Mouse (Mus musculus): Measurements from ENCODE around the gene Pdcd1. TPM values are rescaled to one million over a fixed set of nuclear protein-coding genes. Genes with fewer than 3 reads are reported as not detected.
"Not testable (repeated sequence)": the region's sequence is repeated elsewhere in the genome, so short reads cannot be mapped to it uniquely, and the experiment has no call there.

Pdcd1 gene
- polyA plus RNA-seq, 1 experiment from 2014 or later = 0.43 TPM

DNA sequence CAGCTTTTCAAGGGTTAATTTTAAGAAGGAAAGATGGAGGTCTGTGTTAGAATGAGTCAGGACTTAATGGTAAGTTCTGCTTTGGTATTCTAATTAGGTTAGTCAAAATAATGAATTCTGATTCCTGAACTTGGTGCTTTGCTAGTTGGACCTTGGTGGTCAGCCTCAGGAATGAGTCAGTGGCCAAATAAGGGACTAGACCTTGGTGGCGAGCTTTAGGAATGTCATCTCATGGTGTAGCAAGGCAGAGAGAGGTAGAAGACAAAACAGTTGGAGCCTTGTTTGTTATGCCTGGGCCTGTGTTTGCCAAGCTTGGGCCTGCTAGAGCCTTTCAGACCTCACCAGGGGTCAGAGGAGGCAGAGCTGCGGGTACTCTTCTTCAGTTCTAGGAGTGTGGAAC is 23.6 kb downstream of the Pdcd1 start:
- H3K4me1 ChIP-seq = no peaks in the 10 kb centered on the region
- 79% methylated on average over 2 of the region's 2 CpGs for WGBS

DNA sequence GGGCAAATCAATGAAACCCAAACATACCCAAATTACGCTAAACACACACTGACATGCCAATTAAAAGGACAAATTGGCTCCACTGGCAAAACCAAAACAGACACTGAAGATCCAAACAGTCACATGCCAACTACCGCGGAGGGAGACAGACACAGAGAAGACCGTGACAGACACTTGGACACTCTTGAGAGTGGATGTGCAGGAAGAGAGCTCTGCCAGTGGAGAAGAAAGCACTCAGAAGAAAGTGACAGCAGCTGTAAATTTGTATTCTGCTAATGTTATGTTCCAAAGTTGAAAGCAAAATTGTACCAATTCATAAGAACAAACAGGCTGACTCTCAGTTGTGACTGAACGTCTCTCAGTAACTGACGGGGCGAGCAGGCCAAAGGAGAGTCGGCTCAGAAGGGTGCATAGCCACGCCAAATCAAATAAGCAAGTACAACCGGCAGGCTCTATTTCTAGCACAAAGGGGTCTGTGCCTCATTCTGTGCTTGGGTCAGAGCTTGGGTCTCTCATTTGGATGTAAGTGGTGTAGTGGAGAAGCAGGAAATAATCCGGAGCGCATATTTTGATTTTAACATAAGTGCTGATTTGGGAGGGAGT is 24.7 kb downstream of the Pdcd1 start:
- no peak for ATAC-seq (ENCODE audit: extremely low read depth, insufficient number of reproducible peaks, low FRiP score, low TSS enrichment)
- H3K9ac ChIP-seq = no peak overlapping the region
- H3K4me1 ChIP-seq = no peaks in the 10 kb centered on the region
- WGBS = 78% methylated on average over 12 of the region's 12 CpGs
- no peak overlapping the region for H3K4me2 ChIP-seq
- no peaks in the 10 kb centered on the region for H3K36me3 ChIP-seq
- no peaks in the 10 kb centered on the region for H3K9me3 ChIP-seq
- no peaks in the 10 kb centered on the region for H3K27me3 ChIP-seq (replicated peaks)
- H3K27ac ChIP-seq (replicated peaks) = no peak overlapping the region
- H3K4me3 ChIP-seq = no peak overlapping the region

More for the DNA sequence above, 23.6 kb downstream of the Pdcd1 start:
- ATAC-seq (ENCODE audit: extremely low read depth, insufficient number of reproducible peaks, low FRiP score, low TSS enrichment) = no peak
- Histone ChIP-seq H3K4me2 (no peak overlapping the region), H3K27ac (replicated peaks) (no peak overlapping the region), H3K4me3 (no peak overlapping the region), H3K27me3 (replicated peaks) (no peaks in the 10 kb centered on the region), H3K9ac (no peak overlapping the region), H3K36me3 (no peaks in the 10 kb centered on the region), H3K9me3 (no peaks in the 10 kb centered on the region)

DNA sequence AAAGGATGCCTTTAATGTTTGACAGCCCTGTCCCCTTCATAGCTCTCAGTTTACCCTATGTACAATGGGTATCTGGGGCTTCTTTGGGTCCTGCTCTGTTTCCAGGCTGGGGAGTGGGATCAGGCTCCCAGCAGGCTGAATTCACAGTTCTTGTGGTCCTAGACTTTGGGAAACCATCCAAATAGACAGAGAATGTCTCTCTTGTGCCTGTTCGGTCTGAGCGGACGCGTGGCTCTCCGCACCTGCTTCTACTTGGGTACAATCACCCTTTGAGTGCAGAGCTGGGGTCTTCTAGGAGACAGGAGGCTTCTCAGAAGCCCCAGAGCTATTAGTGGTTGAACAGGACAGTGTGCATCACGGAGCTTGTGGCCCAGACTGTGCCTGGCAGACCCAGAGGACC is 32.2 kb downstream of the Pdcd1 start, which contains the start of gene Neu4:
TSS of gene Neu4 (plus strand) at position 301 of the 400 bp plus-strand sequence.
- WGBS = 83% methylated on average over 6 of the region's 6 CpGs
- no peak within 1 kb of the TSS for H3K9ac ChIP-seq
- 0 out of 2 replicates have a peak, but pooled peaks cover 3% of the 10 kb centered on the region for H3K9me3 ChIP-seq
- no peak within 1 kb of the TSS for H3K27ac ChIP-seq (replicated peaks)
- no peaks in the 10 kb centered on the region for H3K27me3 ChIP-seq (replicated peaks)
- H3K4me1 ChIP-seq = no peaks in the 10 kb centered on the region
- H3K4me2 ChIP-seq = no peak within 1 kb of the TSS
- H3K4me3 ChIP-seq = no peak within 1 kb of the TSS
- no peak for ATAC-seq (ENCODE audit: extremely low read depth, insufficient number of reproducible peaks, low FRiP score, low TSS enrichment)
- H3K36me3 ChIP-seq = no peaks in the 10 kb centered on the region

DNA sequence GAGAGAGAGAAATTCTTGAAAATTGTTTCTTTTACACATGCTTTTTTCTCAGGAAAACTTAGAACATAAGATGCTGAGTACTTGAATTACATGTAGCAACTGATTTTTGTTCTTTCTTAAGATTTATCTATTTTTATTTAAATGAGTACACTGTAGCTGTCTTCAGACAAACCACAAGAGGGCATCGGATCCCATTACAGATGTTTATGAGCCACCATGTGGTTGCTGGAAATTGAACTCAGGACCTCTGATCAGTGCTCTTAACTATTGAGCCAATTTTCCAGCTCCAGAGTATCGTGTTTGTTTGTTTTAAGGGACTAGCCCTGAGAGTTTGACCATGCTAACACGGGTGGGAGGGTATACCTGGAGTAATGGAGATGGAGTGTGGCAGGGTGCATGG is 40.7 kb downstream of the Pdcd1 start:
- Histone ChIP-seq H3K27ac (replicated peaks) (no peak overlapping the region), H3K36me3 (no peaks in the 10 kb centered on the region), H3K4me2 (no peak overlapping the region), H3K27me3 (replicated peaks) (no peaks in the 10 kb centered on the region), H3K9me3 (no peaks in the 10 kb centered on the region), H3K4me1 (no peaks in the 10 kb centered on the region), H3K4me3 (no peak overlapping the region), H3K9ac (no peak overlapping the region)
- WGBS = 51% methylated on average over 3 of the region's 3 CpGs
- ATAC-seq (ENCODE audit: extremely low read depth, insufficient number of reproducible peaks, low FRiP score, low TSS enrichment) = no peak

DNA sequence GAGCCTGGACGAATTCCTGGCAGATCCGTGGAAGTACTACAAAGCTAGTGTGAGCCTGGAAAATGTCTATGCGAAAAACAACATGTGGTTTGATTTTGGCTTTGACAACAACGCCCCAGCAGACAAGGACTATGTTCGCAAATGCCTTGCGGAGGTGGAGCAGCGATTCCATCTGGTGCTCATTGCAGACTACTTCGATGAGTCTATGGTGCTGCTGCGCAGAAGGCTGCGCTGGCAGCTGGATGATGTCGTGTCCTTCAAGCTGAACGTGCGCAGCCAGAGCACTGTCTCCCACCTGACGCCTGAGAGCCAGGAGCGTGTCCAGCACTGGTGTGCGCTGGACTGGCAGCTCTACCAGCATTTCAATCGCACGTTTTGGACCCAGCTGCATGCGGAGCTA is 43.5 kb downstream of the Pdcd1 start:
- H3K9me3 ChIP-seq; H3K36me3 ChIP-seq; H3K4me1 ChIP-seq; ATAC-seq (ENCODE audit: extremely low read depth, insufficient number of reproducible peaks, low FRiP score, low TSS enrichment); H3K27ac ChIP-seq (replicated peaks); H3K4me2 ChIP-seq; H3K4me3 ChIP-seq; H3K9ac ChIP-seq; H3K27me3 ChIP-seq (replicated peaks): not testable (repeated sequence)
- WGBS = 83% methylated on average over 16 of the region's 19 CpGs

DNA sequence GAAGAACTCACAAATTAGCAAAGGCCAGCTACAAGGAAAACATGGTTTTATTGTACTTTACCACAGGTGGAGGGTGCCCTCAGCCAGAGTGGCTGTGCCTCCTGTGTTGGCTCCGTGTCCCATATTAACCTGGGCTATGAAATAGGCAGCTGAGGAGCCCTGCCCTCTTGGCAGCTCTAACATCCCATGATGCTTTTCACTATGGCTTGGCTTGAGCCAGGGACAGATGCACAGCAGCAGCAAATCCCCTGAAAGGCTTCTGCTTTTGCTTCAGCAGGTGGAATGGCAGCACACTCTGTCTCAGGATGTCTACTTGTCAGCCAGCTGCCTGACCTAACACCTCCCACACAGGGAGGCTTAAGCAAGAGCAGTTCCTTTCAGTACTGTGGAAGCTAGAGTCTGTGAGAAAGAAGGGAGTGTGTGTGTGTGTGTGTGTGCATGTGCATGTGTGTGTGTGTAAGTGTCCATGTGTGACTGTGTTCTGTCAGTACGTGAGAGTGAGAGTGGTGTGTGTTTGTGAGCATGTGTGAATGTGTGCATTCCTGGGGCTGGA is 46.3 kb downstream of the Pdcd1 start:
- not testable (repeated sequence) for H3K27me3 ChIP-seq (replicated peaks); ATAC-seq (ENCODE audit: extremely low read depth, insufficient number of reproducible peaks, low FRiP score, low TSS enrichment); H3K27ac ChIP-seq (replicated peaks); H3K4me3 ChIP-seq; H3K9ac ChIP-seq; H3K4me1 ChIP-seq; H3K36me3 ChIP-seq; H3K9me3 ChIP-seq; H3K4me2 ChIP-seq
- 59% methylated on average over 2 of the region's 2 CpGs for WGBS

DNA sequence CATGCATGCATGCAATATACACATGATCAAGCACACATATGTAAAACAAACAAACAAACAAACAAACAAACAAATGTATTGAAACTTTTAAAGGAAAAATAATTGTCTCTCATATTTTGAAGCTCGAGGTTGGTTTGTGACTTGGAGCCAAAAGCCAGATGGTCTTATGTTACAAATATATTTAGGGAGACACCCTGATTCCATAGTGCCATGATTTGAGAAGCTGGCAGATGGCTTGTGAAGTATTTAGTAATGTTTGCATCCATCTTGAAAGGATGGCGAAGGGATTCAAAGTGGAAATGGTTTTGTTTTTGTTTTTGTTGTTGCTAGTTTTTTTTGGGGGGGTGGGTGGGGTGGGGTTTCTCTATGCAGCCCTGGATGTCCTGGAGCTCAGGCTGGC is 51.3 kb downstream of the Pdcd1 start:
- Histone ChIP-seq H3K36me3 (no peaks in the 10 kb centered on the region), H3K27me3 (replicated peaks) (no peaks in the 10 kb centered on the region), H3K9me3 (no peaks in the 10 kb centered on the region), H3K27ac (replicated peaks) (no peak overlapping the region), H3K9ac (no peak overlapping the region), H3K4me1 (no peaks in the 10 kb centered on the region), H3K4me2 (no peak overlapping the region), H3K4me3 (no peak overlapping the region)
- WGBS = 73% methylated on average over 2 of the region's 2 CpGs
- ATAC-seq (ENCODE audit: extremely low read depth, insufficient number of reproducible peaks, low FRiP score, low TSS enrichment) = no peak

DNA sequence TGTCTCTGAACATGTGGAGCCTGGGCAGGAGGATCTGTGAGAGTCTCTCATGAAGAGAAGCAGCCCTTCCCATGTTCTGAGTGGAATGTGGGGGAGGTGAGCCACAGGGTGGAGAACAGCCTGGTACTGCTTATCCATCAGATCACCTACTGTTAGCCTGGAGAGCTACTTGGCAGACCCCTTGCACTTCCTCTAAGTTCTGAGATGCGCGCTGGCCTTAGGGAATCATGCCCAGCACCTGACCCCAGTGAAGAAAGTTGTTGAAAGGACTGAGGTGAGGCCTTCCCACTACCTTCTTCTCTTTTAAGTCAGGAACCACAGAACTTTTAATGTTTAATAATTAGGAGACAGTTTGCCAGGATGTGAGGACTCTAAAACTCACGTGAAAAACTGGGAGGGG is 60.9 kb downstream of the Pdcd1 start:
- H3K27me3 ChIP-seq (replicated peaks); H3K4me2 ChIP-seq; H3K4me1 ChIP-seq; H3K36me3 ChIP-seq; H3K9me3 ChIP-seq; ATAC-seq (ENCODE audit: extremely low read depth, insufficient number of reproducible peaks, low FRiP score, low TSS enrichment); H3K9ac ChIP-seq; H3K27ac ChIP-seq (replicated peaks); H3K4me3 ChIP-seq: not testable (repeated sequence)
- WGBS = 58% methylated on average over 3 of the region's 3 CpGs

DNA sequence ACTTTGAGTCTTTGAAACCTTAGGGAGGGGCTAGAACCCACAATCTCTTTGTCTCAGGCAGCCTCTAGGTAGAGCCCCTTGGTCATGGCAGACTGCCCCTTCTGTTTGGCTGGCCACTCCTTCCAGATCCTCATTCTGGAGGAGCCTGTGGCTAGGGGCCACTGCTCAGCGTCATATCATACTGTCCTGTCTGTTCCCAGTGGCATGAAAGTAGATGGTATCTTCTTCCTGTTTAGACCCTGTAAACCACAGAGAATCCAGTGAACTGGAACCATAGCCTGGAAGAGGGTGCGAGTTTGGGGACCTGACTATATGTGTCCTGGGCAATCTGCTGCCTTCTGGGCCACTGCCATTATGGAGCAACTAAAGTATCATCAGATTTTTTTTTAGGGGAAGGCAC is 61.3 kb downstream of the Pdcd1 start:
- not testable (repeated sequence) for ATAC-seq (ENCODE audit: extremely low read depth, insufficient number of reproducible peaks, low FRiP score, low TSS enrichment); H3K27ac ChIP-seq (replicated peaks); H3K36me3 ChIP-seq; H3K9me3 ChIP-seq; H3K4me2 ChIP-seq; H3K27me3 ChIP-seq (replicated peaks); H3K4me3 ChIP-seq; H3K9ac ChIP-seq; H3K4me1 ChIP-seq
- WGBS = 70% methylated on average over 2 of the region's 2 CpGs

DNA sequence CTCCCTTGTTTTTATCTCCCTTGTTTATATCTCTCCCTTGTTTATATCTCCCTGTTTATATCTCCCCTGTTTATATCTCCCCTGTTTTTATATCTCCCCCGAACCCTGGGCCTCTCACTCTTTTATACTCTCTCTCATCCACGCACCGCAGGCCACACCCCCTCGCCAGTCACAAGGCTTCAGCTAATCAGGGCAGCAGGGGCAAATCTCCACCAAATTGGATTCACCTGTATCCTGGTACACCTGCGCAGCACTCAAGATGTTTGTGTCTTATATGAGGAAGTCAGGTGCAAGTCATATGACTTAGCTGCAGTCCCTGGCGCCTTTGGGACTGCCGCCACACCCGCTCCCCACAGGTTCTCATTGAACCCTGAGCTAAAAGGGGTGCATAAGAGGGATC is 62.1 kb downstream of the Pdcd1 start, which contains the start of gene Gal3st2c:
TSS of gene Gal3st2c (plus strand) at position 301 of the 400 bp plus-strand sequence.
- ATAC-seq (ENCODE audit: extremely low read depth, insufficient number of reproducible peaks, low FRiP score, low TSS enrichment) = not testable (repeated sequence)
- whole genome bisulfite sequencing = 83% methylated on average over 7 of the region's 8 CpGs

DNA sequence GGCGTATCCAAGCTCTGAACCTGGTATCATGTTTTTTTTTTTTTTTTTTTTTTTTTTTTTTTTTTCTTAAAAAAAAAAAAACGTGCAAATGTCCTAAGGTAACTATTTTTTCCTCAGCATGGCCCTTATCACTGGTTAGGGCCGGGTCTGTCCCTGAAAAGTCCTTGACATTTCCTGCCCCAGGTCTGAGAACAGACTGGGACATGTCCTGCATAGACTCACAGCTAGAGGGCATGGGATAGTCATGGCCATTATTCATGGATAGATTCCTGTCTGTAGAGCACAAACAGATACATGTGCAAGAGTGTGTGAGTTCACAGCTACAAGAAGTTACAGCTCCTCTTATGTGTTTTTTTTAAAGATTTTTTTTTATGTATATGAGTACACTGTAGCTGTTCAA is 63.6 kb downstream of the Pdcd1 start:
- Histone ChIP-seq H3K36me3 (no peaks in the 10 kb centered on the region), H3K4me2 (no peak overlapping the region), H3K9ac (no peak overlapping the region), H3K9me3 (no peaks in the 10 kb centered on the region), H3K4me3 (no peak overlapping the region), H3K4me1 (no peaks in the 10 kb centered on the region), H3K27ac (replicated peaks) (no peak overlapping the region), H3K27me3 (replicated peaks) (no peaks in the 10 kb centered on the region)
- no peak for ATAC-seq (ENCODE audit: extremely low read depth, insufficient number of reproducible peaks, low FRiP score, low TSS enrichment)
- WGBS = 31% methylated on average over 3 of the region's 3 CpGs

More for the DNA sequence above, 62.1 kb downstream of the Pdcd1 start, which contains the start of gene Gal3st2c:
- not testable (repeated sequence) for H3K36me3 ChIP-seq; H3K4me1 ChIP-seq; H3K27ac ChIP-seq (replicated peaks); H3K9me3 ChIP-seq; H3K4me2 ChIP-seq; H3K4me3 ChIP-seq; H3K27me3 ChIP-seq (replicated peaks); H3K9ac ChIP-seq

Data from heart, embryonic 13.5 days (tissue).